Mouse (Mus musculus): ENCODE data around the gene 4921539E11Rik. TPM values are rescaled to one million over a fixed set of nuclear protein-coding genes. Genes with fewer than 3 reads are reported as not detected.

4921539E11Rik gene
- polyA plus RNA-seq, 2 experiments from 2014 or later = not detected

DNA sequence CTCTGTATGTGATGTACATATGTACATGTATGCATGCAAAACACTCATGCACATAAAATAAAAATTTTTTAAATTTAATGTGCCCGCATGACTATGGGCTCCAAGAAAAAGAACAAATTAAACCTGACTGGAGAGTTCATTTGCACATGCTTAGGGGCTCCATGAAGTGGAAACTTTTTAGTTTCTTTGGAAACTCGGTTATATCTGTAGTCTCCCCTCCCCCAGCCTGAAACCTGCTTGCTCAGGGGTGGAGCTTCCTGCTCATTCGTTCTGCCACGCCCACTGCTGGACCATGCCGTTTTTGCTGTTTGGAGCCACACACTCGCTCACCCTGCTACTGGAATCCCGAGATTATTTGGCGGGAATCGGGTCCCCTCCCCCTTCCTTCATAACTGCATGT, 67.8 kb downstream of the 4921539E11Rik start:
- ATAC-seq = no peak

- ATAC-seq = no peak
These were observed 68.9 kb downstream of the 4921539E11Rik start for GRCm38 (mm10) chr4:103221789-103222188.

DNA sequence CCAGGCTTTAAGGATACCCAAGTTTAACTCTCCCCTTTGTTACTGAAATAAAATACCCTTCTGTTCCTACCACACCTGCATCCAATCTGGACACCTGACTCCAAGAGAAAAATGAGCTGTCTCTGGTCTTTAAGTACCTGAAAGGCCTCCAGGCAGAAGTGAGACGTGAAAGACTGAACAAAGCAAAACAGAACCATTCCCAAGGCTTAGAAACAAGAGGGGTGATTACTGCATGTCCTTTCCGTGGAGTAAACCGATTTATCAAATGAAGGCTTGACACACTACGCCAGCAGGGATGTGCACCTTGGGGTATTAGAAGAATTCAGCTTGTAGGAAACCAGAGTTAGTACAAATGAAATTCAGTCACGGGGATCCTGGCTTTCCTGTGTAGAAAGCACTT, 71.7 kb downstream of the 4921539E11Rik start:
- ATAC-seq = no peak

DNA sequence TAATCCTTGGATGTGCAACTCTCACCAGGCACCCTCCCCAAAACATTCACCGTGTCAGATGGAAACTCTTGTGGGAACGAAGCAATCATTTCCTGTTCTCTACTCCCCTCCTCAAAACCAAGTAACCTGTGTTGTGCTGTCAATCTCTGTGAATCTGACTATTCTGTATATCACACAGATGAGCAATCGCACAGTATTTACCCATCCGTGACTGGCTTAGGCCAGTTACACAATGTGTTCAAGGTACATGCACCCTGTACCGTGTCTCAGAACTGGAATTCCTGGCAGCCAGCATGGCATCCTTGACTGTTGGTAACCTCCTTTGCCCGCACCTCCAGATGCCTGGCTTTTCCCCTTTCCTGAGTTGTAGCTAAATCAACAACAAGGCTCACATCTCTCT, 74.6 kb downstream of the 4921539E11Rik start:
- peak; percentile 48 for ATAC-seq

DNA sequence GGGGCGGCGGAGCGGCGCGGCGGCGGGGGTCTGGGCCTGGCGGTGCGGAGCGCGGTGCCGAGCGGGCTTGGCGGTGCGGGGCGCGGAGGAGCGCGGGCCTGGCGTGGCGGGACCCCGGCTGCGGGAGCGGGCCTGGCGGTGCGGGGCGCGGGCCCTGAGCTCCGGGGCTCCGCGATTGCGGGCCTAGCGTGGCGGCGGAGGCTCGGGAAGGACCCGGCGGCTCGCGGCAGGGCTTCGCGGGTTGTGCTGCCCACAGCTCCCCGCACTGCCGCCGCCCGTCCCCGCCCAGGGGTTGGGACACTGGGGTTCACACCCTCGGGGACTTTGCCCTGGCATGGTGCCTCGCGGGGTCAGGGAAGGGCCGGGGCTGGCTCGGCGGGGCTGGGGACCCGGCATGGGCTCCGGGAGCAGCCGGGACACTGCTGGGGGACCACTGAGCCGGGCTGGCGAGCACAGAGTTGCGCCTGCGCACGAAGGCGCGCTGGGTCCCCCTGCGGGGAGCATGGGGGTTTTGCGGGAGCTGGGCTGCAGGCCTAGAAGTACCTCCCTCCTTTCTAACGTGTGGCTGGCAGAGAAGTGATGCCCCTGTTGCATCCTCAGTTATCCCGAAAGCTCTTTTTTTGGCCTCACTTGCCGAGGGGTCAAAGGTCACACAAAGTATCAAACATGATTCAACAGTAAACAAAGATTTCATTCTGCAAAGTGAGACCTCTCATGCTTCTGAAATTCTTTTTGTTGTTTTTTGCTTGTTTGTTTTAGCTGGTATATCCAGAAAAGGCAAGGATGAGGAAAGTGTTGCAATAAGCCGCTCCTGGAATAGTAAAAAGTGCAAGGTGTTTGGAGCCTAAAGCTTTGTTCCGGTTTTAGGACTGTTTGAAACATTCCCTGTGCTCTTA, 75.5 kb downstream of the 4921539E11Rik start, which contains the start of gene Slc35d1:
Gene Slc35d1 (minus strand): TSS at position 240 of the 896 bp plus-strand sequence.
- peak; percentile 50 for ATAC-seq

GRCm38 (mm10) chr4:103214498-103214924, 76.2 kb downstream of the 4921539E11Rik start:
- peak; percentile 67 for ATAC-seq

GRCm38 (mm10) chr4:103213859-103214497, 76.7 kb downstream of the 4921539E11Rik start:
- peak; percentile 40 for ATAC-seq

DNA sequence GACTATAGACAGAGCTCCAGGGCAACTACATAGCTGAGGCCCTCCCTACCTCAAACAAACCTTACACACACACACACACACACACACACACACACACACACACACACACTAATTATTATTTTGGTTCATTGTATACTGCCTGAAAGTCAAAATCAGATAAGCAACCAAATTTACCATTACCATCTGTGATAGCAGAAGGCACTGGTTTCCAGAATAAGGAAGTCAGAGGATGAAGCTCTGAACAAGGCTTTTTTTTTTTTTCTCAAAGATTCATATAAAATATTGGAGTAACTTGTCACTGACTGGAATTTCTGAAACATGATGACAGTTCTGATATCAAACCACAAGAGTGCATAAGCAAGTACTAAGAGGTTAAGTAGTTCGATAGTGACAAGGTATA, 82.1 kb downstream of the 4921539E11Rik start:
- no peak for ATAC-seq

- no peak for ATAC-seq
These were observed 87.0 kb downstream of the 4921539E11Rik start for GRCm38 (mm10) chr4:103203646-103204045.

- no peak for ATAC-seq
These were observed 90.6 kb downstream of the 4921539E11Rik start for GRCm38 (mm10) chr4:103200046-103200445.

DNA sequence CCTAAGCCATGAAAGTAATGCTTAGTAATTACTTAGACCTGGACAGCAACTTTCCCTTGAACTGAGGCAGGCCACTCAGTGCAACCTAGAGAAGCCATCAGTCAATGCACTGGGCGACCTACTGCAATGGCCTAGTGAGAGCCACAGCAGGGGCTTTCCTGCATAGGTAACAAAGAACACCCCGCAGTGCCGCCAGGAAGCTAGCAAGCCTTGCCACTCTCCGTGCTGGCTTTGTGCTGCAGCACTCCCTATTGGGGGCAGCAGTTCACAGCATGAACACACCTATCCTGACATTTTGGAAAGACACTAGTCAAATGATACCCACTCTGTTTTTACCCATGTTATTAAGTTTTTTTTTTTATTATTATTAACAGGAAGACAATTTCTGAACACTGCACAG, 91.6 kb downstream of the 4921539E11Rik start:
- ATAC-seq = no peak

DNA sequence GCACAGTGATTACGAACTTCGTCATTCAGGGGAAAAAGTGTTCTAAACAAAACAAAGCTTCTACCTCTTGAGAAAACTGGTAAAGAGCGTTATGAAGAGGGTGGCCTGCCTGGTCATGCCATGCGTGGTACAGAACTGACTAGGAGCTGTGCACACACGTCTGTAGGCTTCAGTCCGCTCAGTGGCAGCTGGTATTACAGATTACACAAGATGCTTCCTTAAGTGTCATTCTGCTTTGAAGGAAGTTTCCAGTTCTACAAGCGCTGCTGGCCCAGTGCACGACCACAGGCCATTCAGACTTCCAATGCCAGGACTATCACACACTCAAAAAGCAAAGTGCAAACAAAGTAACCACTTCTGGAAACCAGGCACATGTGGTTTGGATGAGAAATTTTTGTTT, 93.3 kb downstream of the 4921539E11Rik start:
- no peak for ATAC-seq

DNA sequence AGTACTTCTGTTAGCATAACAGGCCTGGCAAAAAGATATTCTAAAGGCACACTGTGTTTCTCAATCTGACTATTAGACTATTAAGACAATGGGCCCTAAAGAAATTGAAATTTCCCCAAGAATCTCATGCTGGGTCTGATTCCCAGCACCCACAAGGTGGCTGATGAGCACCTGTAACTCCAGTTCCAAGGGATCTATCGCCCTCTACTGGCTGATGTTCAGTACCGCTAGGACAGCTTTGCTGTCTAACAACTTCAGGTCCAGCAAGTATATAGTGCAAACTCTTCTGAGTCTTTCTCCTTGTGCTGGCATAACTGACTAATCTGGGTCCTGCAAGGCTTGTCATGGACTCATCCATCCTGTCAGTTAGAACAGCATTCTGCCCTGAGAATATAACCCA, 98.2 kb downstream of the 4921539E11Rik start:
- ATAC-seq = no peak

GRCm38 (mm10) chr4:103188786-103189640, 101.7 kb downstream of the 4921539E11Rik start:
- ATAC-seq = no peak

Other genes with a start within 250 kb of the 4921539E11Rik start
- gene Mier1, start 176.5 kb downstream of the 4921539E11Rik start, polyA plus RNA-seq (2017; shearing (Covaris generic)) = 10 to 100 TPM; 60.0 to 79.8 TPM
- gene Wdr78, start 176.3 kb downstream of the 4921539E11Rik start, polyA plus RNA-seq (2017; shearing (Covaris generic)) = 1 to 10 TPM; 1.1 to 2.9 TPM
- 10 to 100 TPM; 21.6 to 25.3 TPM for gene Slc35d1, start 75.7 kb downstream of the 4921539E11Rik start, polyA plus RNA-seq (2017; shearing (Covaris generic))
- gene Oma1, start 22.9 kb upstream of the 4921539E11Rik start, polyA plus RNA-seq (2017; shearing (Covaris generic)) = 10 to 100 TPM; 23.7 to 25.4 TPM